Mouse (Mus musculus): Measurements from ENCODE around the gene Vmn1r54.
"Not testable (repeated sequence)": the region's sequence is repeated elsewhere in the genome, so short reads cannot be mapped to it uniquely, and the experiment has no call there.

Vmn1r54 gene

DNA sequence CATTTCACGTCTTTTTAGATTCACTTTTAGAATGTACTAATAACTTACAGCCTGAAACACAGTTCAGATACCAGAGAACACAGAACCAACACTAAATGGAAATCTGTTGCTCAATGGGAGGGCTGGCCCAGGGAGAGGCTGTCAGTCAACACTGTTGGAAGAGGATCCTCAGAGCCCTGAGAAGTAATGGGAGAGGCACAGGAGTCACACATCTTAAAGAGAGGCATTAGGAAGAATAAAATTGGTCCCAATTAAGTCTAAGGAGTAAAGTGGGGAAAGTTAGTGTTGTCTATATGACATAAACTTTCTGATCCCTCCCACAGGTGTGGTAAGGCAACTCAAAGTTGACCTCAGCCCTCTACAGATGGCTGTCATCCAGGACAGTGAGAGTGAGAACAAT is at the start of gene Vmn1r54:
TSS of gene Vmn1r54 (plus strand) at position 301 of the 400 bp plus-strand sequence.
- no peak for DNase-seq (ENCODE audit: low read depth, low spot score)

- not testable (repeated sequence) for DNase-seq (ENCODE audit: low read depth, low spot score)
Measured at GRCm38 (mm10) chr6:90202493-90202892, 43.6 kb upstream of the Vmn1r54 start, which contains the start of gene V1ra8. TSS of gene V1ra8 (plus strand) at chr6:90202793.

DNA sequence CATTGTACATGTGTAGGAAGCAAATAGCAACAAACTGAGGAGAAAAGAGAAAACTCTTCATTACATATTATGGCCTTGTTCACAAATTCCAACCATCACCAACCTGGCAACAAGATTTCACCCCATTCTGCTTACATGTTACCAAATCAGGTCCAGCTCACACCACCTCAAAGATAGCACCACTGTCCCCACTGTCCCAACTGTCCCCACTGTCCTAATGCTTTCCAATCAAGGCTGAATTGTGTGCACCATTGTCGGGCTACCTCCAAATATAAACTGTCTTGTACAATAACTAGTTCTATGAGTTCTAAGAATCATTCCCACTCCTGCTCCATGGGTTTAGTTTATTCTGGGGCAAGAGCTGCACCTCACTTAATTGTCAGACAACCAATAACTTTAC is 21.8 kb upstream of the Vmn1r54 start, which contains the start of gene Vmn1r53:
TSS of gene Vmn1r53 (minus strand) at position 101 of the 400 bp plus-strand sequence.
- DNase-seq (ENCODE audit: low read depth, low spot score): no peak

DNA sequence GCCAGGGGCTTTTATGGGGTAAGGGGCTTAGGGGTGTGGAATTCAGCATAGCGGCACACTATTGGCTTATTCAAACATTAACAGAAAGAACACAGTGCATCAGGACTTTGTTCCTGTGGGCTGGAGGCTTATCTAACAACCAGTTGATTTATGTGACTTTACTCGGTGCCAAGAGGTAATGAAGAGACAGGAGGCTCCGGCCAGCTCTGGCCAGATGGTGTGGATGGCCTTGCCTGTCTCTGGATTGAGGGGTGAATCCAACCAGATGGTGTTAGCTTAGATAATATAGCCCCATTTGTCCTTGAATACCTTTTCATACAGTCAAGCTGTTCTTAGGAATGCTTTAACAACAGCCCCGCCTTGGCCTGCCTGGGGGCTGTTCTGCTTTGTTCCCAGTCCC is 14.0 kb upstream of the Vmn1r54 start:
- not testable (repeated sequence) for DNase-seq (ENCODE audit: low read depth, low spot score)

GRCm38 (mm10) chr6:90232681-90233080 is 13.4 kb upstream of the Vmn1r54 start:
- DNase-seq (ENCODE audit: low read depth, low spot score): no peak

GRCm38 (mm10) chr6:90244019-90244418 is 2.1 kb upstream of the Vmn1r54 start:
- DNase-seq (ENCODE audit: low read depth, low spot score): no peak

DNA sequence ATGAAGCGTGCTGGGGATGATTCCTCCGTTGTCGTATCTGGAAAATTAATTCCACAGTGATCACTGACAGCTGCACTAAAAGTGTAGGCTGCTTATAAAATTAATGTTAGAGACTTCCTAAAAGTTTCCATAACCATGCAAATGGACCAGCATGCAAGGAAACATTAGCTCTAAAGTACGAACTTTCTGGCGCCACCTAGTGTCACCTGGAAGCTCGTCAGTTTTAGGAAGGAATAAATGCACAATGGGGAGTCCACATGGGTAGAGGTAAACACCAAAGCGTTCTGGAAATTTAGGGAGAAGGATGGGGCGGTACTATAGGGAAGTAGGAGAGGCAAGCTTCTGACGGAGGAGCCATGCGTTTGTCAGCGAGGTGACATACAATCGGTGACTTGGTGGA is 42.2 kb downstream of the Vmn1r54 start:
- DNase-seq (ENCODE audit: low read depth, low spot score): peak; percentile 37

- no peak for DNase-seq (ENCODE audit: low read depth, low spot score)
Measured at GRCm38 (mm10) chr6:90300919-90301318, 54.8 kb downstream of the Vmn1r54 start, which contains the start of gene BC048671. TSS of gene BC048671 (plus strand) at chr6:90301219.

GRCm38 (mm10) chr6:90306315-90306975 is 60.3 kb downstream of the Vmn1r54 start:
- DNase-seq (ENCODE audit: low read depth, low spot score): no peak

GRCm38 (mm10) chr6:90308839-90309778 is 63.0 kb downstream of the Vmn1r54 start:
- DNase-seq (ENCODE audit: low read depth, low spot score): no peak

- no peak for DNase-seq (ENCODE audit: low read depth, low spot score)
Measured at GRCm38 (mm10) chr6:90315961-90316360, 69.9 kb downstream of the Vmn1r54 start.

GRCm38 (mm10) chr6:90317510-90318258 is 71.6 kb downstream of the Vmn1r54 start:
- DNase-seq (ENCODE audit: low read depth, low spot score): no peak

DNA sequence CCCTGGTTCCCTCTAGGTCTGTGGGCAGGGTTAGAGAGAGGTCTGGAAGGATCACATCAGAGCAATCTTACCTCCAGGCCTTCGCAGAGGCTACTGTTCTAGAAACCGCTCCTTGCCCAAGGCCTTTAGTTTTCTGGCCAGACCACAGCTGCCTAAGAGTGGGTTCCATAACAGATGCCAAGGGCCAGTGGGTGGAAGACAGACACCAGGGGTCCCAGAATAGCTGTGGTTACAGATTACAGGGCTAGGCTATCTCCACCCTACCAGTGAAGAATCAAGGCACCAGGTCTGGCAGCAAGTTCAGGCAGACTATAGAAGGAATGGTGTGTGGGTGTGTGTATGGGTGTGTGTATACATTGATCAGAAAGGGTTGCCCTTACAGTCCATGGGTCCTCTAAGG is 72.9 kb downstream of the Vmn1r54 start:
- DNase-seq (ENCODE audit: low read depth, low spot score): no peak

DNA sequence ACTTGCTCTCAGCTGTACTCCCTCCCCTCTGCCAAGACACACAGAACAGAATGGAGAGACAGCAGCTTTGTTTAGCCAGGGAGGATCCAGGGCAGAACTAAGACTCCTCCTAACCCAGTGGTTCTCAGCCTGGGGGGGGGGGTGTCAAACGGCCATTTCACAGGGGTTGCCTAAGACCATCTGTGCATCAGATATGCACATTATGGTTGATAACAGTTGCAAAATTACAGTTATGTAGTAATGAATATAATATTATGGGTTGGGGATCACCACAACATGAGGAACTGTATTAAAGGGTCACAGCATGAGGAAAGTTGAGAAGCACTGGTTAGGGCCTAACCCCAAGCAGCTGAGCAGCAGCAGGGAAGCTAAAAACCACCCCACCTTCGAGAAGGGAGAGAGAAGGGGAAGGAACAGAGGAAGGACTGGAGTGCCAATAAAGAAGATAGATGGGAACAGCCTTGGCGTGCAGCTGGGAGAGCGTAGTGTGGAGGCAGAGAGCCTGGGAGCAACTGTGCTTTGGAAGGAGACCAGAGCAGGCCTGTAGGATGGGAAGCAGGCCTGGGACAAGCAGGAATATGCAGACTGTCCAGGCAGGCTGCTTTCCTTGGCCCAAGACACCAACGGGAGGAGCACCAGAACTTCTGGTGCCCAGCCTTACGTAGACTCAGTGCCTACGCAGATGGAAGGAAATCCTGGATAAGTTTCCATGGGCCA is 73.5 kb downstream of the Vmn1r54 start:
- DNase-seq (ENCODE audit: low read depth, low spot score): no peak

GRCm38 (mm10) chr6:90320429-90320828 is 74.3 kb downstream of the Vmn1r54 start:
- DNase-seq (ENCODE audit: low read depth, low spot score): no peak

Measured in A20 (cell line).